Mouse (Mus musculus) retina, postnatal 1 day (tissue): ENCODE results near the gene Gm29106.
"Not testable (repeated sequence)": the region's sequence is repeated elsewhere in the genome, so short reads cannot be mapped to it uniquely, and the experiment has no call there.

Source experiments
- DNase-seq: peaks from one replicate; pipeline ENCODE4 v3.0.0-alpha.2; 2012

The Gm29106 gene

GRCm38 (mm10) chr1:118176242-118176641 is at the start of gene Gm29106:
Gene Gm29106 (plus strand): TSS chr1:118176542.
- DNase-seq = not testable (repeated sequence)

GRCm38 (mm10) chr1:118228540-118228939 is 52.2 kb downstream of the Gm29106 start:
- no peak for DNase-seq

GRCm38 (mm10) chr1:118236032-118236431 is 59.7 kb downstream of the Gm29106 start:
- no peak for DNase-seq
